Mouse (Mus musculus) activated CD4-positive, CD25-positive, alpha-beta regulatory T cell, adult 9 weeks (primary cell): Measurements from ENCODE around the gene Porcn. TPM values are rescaled to one million over a fixed set of nuclear protein-coding genes. Genes with fewer than 3 reads are reported as not detected.

Experiments
- polyA plus RNA-seq: library from polyadenylated mRNA; unstranded; fragments of 100-300 nt; shearing (Covaris generic); gene quantifications from one replicate; pipeline ENCODE4 v1.2.1, GENCODE M21; 2017

The Porcn gene
- not detected for polyA plus RNA-seq

DNA sequence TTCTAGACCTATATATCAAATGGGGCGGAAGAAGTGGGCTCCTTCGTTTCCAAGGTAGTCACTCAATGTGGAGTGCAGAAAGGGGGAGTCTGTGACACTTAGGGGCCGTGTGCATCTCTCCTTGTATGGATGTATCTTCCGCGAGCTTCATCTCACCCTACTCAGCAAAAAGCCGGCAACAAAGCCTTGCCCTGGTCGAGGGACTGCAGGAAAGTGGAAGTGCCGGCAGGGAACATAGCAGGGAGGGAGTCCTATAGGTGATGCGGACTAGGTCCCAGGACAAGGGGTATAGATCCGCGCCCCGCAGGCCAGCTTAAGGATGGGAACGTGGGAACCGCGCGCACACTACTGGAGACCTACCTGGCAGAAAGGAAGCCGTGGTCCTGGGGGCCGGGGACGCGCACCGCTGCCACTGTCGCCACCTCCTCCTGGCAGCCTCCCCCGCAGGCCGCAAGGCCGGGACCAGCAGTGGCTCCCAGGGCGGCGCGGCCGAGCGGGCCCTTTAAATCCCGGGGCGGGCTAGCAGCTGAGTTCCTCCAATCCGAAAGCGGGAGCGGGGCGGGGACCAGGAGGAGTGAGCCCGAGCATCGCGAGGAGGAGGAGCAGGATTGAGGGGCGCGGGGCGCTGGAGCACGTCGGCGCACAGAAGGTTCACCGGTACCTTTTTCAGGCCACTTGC, at the start of gene Porcn:
TSS of gene Porcn (minus strand) at position 511 of the 679 bp plus-strand sequence.

DNA sequence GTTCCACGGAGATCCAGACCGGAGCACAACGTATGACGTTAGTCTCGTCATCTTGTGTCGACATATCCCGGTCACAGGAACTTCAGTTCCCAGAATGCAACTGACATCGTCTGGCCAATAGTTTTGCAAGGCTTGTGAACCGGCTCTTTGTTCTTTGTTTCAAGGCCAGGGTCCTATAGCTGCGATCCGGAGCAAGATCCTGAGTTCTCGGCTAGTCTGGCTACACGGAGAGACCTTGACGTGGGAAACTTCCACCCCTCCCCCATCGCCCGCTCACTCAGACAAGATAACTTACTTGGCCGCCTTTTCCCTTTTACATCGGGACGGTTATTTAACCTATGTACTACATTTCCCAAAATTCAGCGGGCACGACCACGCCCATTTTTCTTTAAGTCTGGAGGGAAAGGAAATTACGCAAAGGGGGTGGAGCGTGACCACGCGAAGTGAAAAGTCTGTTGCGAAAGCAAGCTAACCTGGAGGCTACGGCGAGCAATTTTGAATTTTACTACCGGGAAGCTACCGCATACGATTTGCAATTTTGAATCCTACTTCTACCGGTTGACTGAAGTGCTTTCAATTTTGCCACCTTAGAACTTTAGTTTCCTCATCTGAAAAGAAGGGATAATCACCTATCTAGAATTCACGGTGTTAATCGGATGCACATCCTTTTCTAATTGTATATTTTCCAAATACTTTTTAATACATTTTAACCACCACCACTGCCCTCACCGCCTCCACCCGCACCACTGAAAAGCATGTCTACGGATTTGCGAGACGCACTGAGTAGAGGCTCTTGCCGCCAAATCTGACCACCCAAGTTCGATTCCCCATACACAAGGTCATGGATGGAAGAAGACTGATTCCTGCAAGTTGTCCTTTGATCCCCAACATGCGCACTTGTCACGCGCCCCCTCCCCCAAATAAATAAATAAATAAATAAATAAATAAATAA, 46.3 kb upstream of the Porcn start, which contains the start of gene Ftsj1:
TSS of gene Ftsj1 (minus strand) at position 73 of the 952 bp plus-strand sequence.

GRCm38 (mm10) chrX:8193419-8193723, 13.0 kb downstream of the Porcn start, which contains the start of gene Ebp:
Gene Ebp (minus strand): TSS chrX:8193512.

DNA sequence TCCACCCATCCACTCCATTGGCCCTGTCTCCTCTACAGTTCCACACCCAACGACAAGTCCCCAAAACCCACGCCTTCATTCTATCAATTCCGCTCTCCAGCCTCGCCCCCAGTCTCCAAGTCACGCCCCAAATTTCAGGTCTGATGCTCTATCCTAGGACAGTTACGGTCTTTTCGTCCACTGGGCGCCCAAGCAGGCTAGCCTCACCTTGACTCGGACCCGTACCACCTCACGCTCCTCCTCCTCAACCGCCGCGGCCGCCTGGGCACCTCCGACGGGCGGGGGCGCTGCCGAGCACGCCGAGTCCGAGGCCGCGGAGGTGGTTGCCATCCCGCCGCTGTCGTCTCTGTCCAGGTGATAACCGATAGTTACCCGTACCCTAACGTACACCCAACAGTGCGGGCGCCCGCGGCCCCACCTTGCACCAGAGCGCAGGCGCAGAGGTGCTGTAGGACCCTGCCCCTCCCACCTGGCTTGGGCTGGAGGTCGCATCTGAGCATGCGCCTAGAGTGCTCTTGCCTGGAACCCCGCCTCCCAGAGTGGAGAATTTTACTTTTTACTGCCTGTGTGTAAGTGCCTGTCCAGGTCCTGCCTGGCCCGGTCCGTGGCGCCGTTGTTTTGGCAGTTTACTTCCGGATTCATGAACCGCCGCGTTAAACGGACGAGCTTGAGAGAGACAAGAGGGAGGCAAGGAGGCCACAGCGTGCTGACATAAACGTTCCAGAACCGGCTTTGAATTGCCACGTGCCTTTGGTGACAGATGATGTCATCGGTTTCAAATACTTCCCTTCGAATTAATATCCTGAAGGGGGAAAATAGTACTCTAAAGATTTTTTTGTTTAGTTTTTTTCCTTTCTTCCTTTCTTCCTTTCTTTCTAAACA, 30.6 kb downstream of the Porcn start, which contains the start of gene Tbc1d25:
TSS of gene Tbc1d25 (minus strand) at position 678 of the 882 bp plus-strand sequence.

DNA sequence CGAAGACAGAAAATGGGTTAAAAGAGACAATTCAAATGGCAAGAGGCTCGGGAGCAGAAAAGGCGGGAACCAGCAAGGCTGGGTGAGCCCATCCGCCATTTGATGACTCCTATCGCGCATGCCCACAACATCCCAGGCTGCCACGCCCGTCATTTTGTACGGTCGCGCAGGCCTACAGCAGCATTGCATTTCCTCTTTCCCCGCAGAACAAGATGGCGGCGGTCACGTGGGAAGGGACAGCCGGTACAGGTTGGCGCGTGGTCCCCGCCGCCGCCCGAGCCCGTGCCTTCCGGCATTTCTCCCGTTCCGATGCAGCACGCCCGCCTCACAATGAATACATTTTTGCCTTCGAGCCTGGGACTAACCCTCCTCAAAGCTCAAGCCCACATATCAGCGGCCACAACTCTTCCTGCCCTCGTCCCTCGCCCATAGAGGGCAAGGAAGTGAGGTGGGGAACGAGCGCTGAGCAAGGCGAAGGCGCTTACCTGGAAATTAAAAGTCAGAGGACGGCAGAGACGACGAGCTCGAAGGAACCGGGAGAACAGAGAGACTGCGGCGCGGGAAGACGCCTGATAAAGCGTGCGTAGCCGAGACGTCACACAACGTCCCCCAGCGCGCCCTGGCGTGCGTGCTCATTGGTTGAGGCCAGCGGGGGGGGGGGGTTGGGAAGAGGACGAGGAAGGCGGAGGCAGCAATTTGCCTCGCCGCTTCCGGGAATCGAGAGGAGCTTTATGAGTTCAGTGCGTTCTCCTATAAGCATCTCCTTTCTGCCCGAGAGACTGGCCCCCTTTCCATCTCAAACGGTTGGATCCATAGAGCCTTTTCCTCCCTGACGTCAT, 61.0 kb downstream of the Porcn start, which contains the start of gene Rbm3:
TSS of gene Rbm3 (minus strand) at position 728 of the 839 bp plus-strand sequence.

Other genes starting within 250 kb of the Porcn start
- 41.6 TPM for gene Gata1, start 228.5 kb downstream of the Porcn start, polyA plus RNA-seq
- gene Glod5, start 188.0 kb downstream of the Porcn start, polyA plus RNA-seq: not detected
- gene Suv39h1, start 131.8 kb downstream of the Porcn start, polyA plus RNA-seq: 27.3 TPM
- 92.8 TPM for gene Was, start 116.0 kb downstream of the Porcn start, polyA plus RNA-seq
- 33.2 TPM for gene Wdr13, start 73.6 kb downstream of the Porcn start, polyA plus RNA-seq
- gene Rbm3, start 60.6 kb downstream of the Porcn start, polyA plus RNA-seq: 443 TPM
- gene Tbc1d25, start 30.3 kb downstream of the Porcn start, polyA plus RNA-seq: 15.6 TPM
- gene Ebp, start 13.0 kb downstream of the Porcn start, polyA plus RNA-seq: 187 TPM
- gene Ftsj1, start 45.9 kb upstream of the Porcn start, polyA plus RNA-seq: 24.7 TPM
- 0.64 TPM for gene Slc38a5, start 64.6 kb upstream of the Porcn start, polyA plus RNA-seq
- gene Ssxb10, start 120.9 kb upstream of the Porcn start, polyA plus RNA-seq: not detected
- not detected for gene Ssxb9, start 160.5 kb upstream of the Porcn start, polyA plus RNA-seq
- gene Ssxb1, start 206.8 kb upstream of the Porcn start, polyA plus RNA-seq: not detected